Mouse (Mus musculus): ENCODE data around the gene Ankrd23. TPM values are rescaled to one million over a fixed set of nuclear protein-coding genes. Genes with fewer than 3 reads are reported as not detected.

Gene Ankrd23
- polyA plus RNA-seq, 1 experiment from 2014 or later, result 23.7 TPM

DNA sequence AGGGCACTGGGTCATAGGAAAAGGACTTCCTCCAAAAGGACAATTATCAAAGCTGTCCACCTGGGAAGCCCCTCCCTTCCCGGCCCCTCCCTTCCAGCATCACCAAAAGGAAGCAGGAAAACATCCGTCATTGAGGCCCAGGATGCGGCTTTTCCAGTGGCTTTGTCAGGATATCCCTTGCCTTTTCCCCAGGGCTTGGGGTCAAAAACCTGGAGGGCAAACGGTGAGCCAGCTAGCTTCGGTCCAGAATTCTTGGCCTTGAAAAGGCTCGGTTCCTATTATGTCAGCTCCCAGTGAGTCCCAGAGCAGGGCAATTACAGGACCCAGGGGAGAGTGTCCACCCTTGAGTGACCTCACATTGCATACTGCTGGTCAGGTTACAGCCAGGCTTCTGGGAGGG, 24.2 kb upstream of the Ankrd23 start:
- no peaks in the 10 kb centered on the region for H3K27me3 ChIP-seq
- H3K9me3 ChIP-seq, result no peaks in the 10 kb centered on the region
- H3K27ac ChIP-seq, result no peak overlapping the region
- peaks cover 38% of the 10 kb centered on the region for H3K4me1 ChIP-seq
- ATAC-seq (ENCODE audit: insufficient number of reproducible peaks, insufficient read depth, low FRiP score, low TSS enrichment, low read depth), result no peak
- no peak overlapping the region for H3K4me3 ChIP-seq
- no peaks in the 10 kb centered on the region for H3K36me3 ChIP-seq
- H3K9ac ChIP-seq, result no peak overlapping the region
- no peak overlapping the region for H3K4me2 ChIP-seq
- WGBS, result 46% methylated on average over 6 of the region's 6 CpGs

- 0 out of 2 replicates have a peak overlapping the region, but pooled peaks have one; percentile 1 for H3K4me2 ChIP-seq
- H3K27ac ChIP-seq, result no peak overlapping the region
- no peak overlapping the region for H3K9ac ChIP-seq
- H3K9me3 ChIP-seq, result no peaks in the 10 kb centered on the region
- H3K4me1 ChIP-seq, result peaks cover 49% of the 10 kb centered on the region
- H3K36me3 ChIP-seq, result peaks cover 5% of the 10 kb centered on the region
- ATAC-seq (ENCODE audit: insufficient number of reproducible peaks, insufficient read depth, low FRiP score, low TSS enrichment, low read depth), result no peak
- no peaks in the 10 kb centered on the region for H3K27me3 ChIP-seq
- no peak overlapping the region for H3K4me3 ChIP-seq
- WGBS, result 35% methylated on average over 5 of the region's 5 CpGs
These were observed 23.2 kb upstream of the Ankrd23 start for GRCm38 (mm10) chr1:36559888-36560287.

DNA sequence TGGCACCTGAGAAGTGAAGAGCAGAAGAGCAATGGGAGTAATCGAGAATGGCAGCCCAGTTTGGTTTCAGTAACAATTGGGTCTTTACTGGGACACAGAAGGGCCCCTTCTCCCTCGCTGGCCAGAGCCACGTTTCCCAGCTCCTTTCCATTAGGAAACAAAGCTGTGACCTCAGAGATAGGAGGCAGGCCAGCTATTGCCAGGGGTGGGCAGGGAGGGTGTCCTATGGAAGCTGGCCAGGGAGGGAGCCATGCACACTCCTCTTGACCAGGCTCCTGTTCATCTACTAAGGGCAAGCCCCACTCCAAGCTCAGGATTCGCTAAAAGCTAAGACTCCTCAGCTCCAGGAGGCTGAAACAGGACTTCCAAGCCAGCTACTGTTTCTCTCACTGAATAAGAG, 22.6 kb upstream of the Ankrd23 start:
- peak overlapping the region; percentile 99; the same call in 1 of the 2 replicates for H3K9ac ChIP-seq
- H3K4me3 ChIP-seq, result peak overlapping the region; percentile 96; the same call in 1 of the 2 replicates
- peak overlapping the region; percentile 100; the same call in 1 of the 2 replicates for H3K27ac ChIP-seq
- peaks cover 55% of the 10 kb centered on the region for H3K4me1 ChIP-seq
- no peaks in the 10 kb centered on the region for H3K9me3 ChIP-seq
- H3K27me3 ChIP-seq, result no peaks in the 10 kb centered on the region
- 9% methylated on average over 4 of the region's 4 CpGs for WGBS
- ATAC-seq (ENCODE audit: insufficient number of reproducible peaks, insufficient read depth, low FRiP score, low TSS enrichment, low read depth), result no peak
- H3K36me3 ChIP-seq, result peaks cover 11% of the 10 kb centered on the region
- peak overlapping the region; percentile 96 for H3K4me2 ChIP-seq

DNA sequence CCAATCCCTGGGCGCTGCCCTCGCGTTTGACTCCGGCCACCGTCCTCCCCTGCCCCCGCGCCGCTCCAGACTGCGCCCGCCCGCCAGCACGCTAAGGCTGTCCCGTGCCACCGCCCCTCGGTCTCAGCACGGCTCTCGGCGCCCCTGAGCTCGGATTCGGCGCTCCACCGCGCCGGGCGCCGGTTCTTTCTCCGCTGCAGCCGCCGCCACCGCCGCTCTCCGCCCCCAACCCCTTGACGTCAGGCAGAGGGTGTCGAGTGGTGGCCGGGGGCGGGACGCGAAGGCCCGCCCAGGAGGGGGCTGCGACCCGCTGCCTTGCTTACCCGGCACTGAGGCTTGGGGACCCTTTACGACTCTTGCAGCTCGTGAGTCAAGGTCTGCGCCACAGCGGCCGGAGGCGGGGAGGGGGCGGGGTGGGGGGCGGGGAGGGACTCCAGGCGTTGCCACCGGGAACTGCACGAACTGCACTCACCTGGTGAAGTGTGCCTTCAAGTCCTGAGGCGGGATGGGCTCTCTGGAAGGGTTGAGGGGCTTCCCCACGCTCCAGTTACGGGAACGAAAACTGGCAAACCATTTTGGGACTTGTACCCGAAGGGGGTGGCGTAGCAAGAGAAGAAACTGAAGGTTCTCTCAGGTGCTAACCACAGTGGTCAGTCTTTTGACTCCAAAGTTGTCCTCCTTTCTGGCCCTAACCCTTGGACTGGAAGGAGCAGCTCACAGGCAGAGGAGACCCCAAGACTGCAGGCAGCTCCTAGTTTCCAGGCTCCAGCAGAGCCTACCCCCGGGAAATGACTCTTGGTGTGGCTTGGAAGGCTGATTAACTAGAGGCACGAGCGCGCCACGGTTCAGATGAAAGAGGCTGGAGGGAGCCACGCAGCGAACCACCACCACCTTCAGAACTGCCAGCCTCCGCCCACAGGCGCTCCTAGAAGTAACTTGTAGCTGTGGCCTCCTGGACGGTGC, 21.6 kb upstream of the Ankrd23 start, which contains the start of gene Sema4c:
Sema4c (minus strand) TSS at position 319 of the 963 bp plus-strand sequence.
- Histone ChIP-seq H3K4me3 (peak within 1 kb of the TSS; percentile 96), H3K4me1 (peaks cover 59% of the 10 kb centered on the region), H3K27ac (peak within 1 kb of the TSS; percentile 100), H3K9me3 (no peaks in the 10 kb centered on the region), H3K4me2 (peak within 1 kb of the TSS; percentile 96), H3K27me3 (no peaks in the 10 kb centered on the region), H3K36me3 (peaks cover 20% of the 10 kb centered on the region), H3K9ac (peak within 1 kb of the TSS; percentile 99)
- under 1% methylated on average over 69 of the region's 69 CpGs for WGBS
- peak; percentile 65 for ATAC-seq (ENCODE audit: insufficient number of reproducible peaks, insufficient read depth, low FRiP score, low TSS enrichment, low read depth)

- H3K4me1 ChIP-seq, result peaks cover 52% of the 10 kb centered on the region
- peaks cover 28% of the 10 kb centered on the region for H3K36me3 ChIP-seq
- peak; percentile 86 for ATAC-seq (ENCODE audit: insufficient number of reproducible peaks, insufficient read depth, low FRiP score, low TSS enrichment, low read depth)
- WGBS, result under 1% methylated on average over 48 of the region's 48 CpGs
- H3K27ac ChIP-seq, result peak overlapping the region; percentile 100
- no peaks in the 10 kb centered on the region for H3K9me3 ChIP-seq
- H3K27me3 ChIP-seq, result no peaks in the 10 kb centered on the region
- H3K9ac ChIP-seq, result peak overlapping the region; percentile 99
- H3K4me2 ChIP-seq, result peak overlapping the region; percentile 96
- peak overlapping the region; percentile 96 for H3K4me3 ChIP-seq
These were observed 20.9 kb upstream of the Ankrd23 start for GRCm38 (mm10) chr1:36557457-36558011.

DNA sequence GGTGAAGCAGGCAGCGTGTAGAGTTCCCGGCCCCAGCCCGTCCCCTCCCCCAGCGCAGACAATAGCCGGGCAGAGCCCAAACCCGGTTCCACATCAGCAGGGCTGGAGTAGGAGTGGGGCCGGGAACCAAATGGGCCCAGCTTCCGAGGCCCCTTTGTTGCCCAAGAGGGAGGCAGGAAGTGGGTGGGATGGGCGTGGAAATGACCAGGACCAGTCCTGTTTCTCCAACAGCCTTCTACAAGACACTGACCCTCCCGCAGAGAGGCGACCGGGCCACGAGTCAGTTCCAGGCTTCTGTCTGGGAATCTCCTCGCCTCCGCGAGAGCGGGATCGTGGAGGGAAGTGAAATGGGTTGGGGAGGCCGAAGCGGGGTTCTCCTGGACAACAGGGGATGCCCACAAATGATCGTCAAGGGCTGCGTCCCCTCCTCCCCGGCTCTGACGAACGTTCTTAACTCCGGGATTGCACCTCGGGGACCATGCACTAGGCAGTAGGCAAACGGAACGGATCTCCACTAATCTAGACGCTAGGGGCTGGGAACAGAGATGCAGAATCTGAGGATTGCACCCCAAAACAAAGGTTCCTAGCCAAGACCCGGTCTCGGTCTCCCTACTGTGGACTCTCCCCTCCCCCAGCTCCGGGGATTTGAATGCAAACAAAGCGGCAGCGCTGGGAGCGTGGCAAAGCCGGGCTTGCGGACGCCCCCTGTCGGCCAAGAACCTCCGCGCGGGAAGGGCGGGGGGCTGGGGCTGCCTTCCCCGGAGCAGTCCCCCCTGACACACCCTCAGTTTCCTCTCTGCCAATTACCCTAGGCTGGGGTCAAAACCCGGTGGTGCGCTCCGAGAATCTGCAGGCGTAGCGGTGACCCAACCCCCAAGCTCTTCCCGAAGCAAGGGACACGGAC, 20.1 kb upstream of the Ankrd23 start:
- Histone ChIP-seq H3K4me3 (peak overlapping the region; percentile 96), H3K27me3 (no peaks in the 10 kb centered on the region), H3K4me2 (peak overlapping the region; percentile 96), H3K9ac (peak overlapping the region; percentile 99), H3K4me1 (peaks cover 45% of the 10 kb centered on the region), H3K27ac (peak overlapping the region; percentile 100), H3K9me3 (no peaks in the 10 kb centered on the region), H3K36me3 (peaks cover 35% of the 10 kb centered on the region)
- under 1% methylated on average over 52 of the region's 52 CpGs for WGBS
- peak; percentile 70 for ATAC-seq (ENCODE audit: insufficient number of reproducible peaks, insufficient read depth, low FRiP score, low TSS enrichment, low read depth)

- Histone ChIP-seq H3K4me1 (peaks cover 39% of the 10 kb centered on the region), H3K4me2 (peak overlapping the region; percentile 96), H3K9ac (peak overlapping the region; percentile 99), H3K9me3 (no peaks in the 10 kb centered on the region), H3K36me3 (peaks cover 44% of the 10 kb centered on the region), H3K27me3 (no peaks in the 10 kb centered on the region), H3K27ac (peak overlapping the region; percentile 100), H3K4me3 (peak overlapping the region; percentile 96)
- no peak for ATAC-seq (ENCODE audit: insufficient number of reproducible peaks, insufficient read depth, low FRiP score, low TSS enrichment, low read depth)
- WGBS, result 0% methylated on average over 8 of the region's 8 CpGs
These were observed 19.2 kb upstream of the Ankrd23 start for GRCm38 (mm10) chr1:36555798-36556395.

DNA sequence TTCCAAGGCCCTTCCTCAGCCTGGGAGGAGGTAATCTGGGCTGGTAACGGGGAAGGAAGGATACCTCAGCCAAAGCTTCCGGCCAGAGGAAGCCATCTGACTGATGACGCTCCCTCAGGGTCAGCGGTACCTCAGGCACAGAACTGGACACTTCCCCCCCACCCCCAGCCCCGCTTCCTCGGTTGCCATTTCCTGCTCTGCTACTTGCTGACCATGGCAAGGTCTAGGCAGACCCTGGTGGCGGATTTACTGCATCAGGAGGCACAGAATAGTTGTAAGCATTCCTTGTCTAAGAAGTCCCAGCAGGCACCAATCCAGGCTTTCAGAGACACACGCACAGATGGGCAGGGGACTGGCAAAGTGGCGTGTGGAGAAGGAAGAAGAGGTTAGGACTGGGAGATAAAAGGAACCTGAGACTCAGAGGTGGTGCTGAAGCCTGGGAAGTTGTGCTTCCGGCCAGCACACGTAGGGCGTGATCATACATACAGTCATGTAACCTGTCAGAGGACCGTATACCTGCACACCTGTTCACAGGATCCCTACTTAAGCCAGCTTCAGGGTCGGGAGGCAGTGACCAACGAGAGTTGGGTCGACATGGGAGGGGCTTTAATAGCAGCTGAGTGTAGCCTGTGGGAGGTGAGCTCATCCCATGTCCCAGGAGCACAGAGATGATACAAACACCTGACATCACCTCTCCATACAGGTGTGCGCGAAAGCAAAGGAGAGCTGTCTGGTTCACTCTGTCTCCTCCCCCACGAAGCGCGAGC, 18.1 kb upstream of the Ankrd23 start:
- WGBS, result 67% methylated on average over 21 of the region's 21 CpGs

DNA sequence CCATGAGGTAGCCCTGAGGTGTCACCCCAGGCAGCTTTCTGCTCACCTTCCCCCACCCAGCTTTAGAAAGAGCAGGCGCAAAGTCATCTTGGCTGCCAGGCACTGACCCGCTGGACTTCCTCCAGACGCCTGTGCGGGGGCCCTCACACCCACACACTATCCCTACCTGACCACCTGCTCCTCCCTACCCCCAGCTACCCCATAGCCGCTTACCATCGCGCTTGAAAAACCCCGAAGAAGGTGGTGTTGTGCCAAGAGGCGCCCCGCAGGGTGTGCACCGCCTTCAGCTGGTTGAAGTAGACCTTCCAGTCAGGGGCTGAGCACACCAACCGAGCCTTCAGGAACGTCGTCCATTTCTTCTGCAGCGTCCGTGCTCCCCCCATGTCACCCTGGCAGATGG, 15.8 kb upstream of the Ankrd23 start:
- Histone ChIP-seq H3K36me3 (peaks cover 73% of the 10 kb centered on the region), H3K4me1 (peaks cover 54% of the 10 kb centered on the region), H3K4me2 (no peak overlapping the region), H3K9ac (no peak overlapping the region), H3K4me3 (no peak overlapping the region), H3K27ac (no peak overlapping the region), H3K27me3 (no peaks in the 10 kb centered on the region), H3K9me3 (no peaks in the 10 kb centered on the region)
- no peak for ATAC-seq (ENCODE audit: insufficient number of reproducible peaks, insufficient read depth, low FRiP score, low TSS enrichment, low read depth)
- 90% methylated on average over 16 of the region's 16 CpGs for WGBS

More for the DNA sequence above, 18.1 kb upstream of the Ankrd23 start:
- H3K4me1 ChIP-seq, result peaks cover 45% of the 10 kb centered on the region
- H3K27ac ChIP-seq, result peak overlapping the region; percentile 100
- ATAC-seq (ENCODE audit: insufficient number of reproducible peaks, insufficient read depth, low FRiP score, low TSS enrichment, low read depth), result no peak
- H3K9me3 ChIP-seq, result no peaks in the 10 kb centered on the region
- peak overlapping the region; percentile 99 for H3K9ac ChIP-seq
- peak overlapping the region; percentile 96 for H3K4me2 ChIP-seq
- no peaks in the 10 kb centered on the region for H3K27me3 ChIP-seq
- peak overlapping the region; percentile 96 for H3K4me3 ChIP-seq
- peaks cover 55% of the 10 kb centered on the region for H3K36me3 ChIP-seq

DNA sequence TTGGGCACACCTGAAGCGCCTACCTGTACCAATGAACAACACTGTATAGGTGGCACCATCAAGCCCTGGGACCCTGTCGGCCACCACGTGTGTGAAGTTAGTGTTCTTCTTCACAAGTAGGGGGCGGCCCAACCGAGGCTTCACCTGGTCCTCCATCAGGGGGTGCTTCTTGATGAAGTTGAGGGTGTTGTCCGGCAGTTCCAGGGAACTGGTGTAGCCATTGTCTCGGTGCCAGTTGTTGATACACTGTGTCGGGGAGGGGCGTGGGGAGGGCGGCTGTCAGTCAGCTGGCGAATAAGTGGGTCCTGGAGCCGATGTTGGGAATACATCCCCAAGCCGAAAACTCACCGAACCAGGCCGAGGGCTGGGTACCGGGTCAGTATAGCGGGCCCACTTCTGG, 15.2 kb upstream of the Ankrd23 start:
- Histone ChIP-seq H3K9ac (no peak overlapping the region), H3K27me3 (no peaks in the 10 kb centered on the region), H3K4me3 (no peak overlapping the region), H3K4me2 (no peak overlapping the region), H3K36me3 (peaks cover 73% of the 10 kb centered on the region), H3K4me1 (peaks cover 58% of the 10 kb centered on the region), H3K9me3 (no peaks in the 10 kb centered on the region), H3K27ac (no peak overlapping the region)
- ATAC-seq (ENCODE audit: insufficient number of reproducible peaks, insufficient read depth, low FRiP score, low TSS enrichment, low read depth), result no peak
- 87% methylated on average over 17 of the region's 17 CpGs for WGBS

Data from embryonic facial prominence, embryonic 13.5 days (tissue).